Mouse (Mus musculus) ES-Bruce4 (cell line): Measurements from ENCODE around the gene Mt3. TPM values are rescaled to one million over a fixed set of nuclear protein-coding genes. Genes with fewer than 3 reads are reported as not detected.
A peak's percentile ranks its signal among the peaks of the same experiment; 100 is the strongest.

Experiments used
- H3K27ac ChIP-seq: 2 replicates; pipeline ENCODE4 v1.5.1; 2012; ENCODE audit warnings: low read length, inconsistent platforms; ENCODE audit not compliant: insufficient read depth
- H3K27me3 ChIP-seq: 2 replicates; pipeline ENCODE4 v1.6.1; 2012; ENCODE audit warnings: mild to moderate bottlenecking, low read length, inconsistent platforms; ENCODE audit not compliant: control insufficient read depth, poor library complexity, insufficient read depth, severe bottlenecking
- H3K36me3 ChIP-seq: 2 replicates; pipeline ENCODE4 v1.6.1; 2012; ENCODE audit warnings: inconsistent platforms, mild to moderate bottlenecking, low read length, moderate library complexity; ENCODE audit not compliant: control insufficient read depth, poor library complexity, insufficient read depth, severe bottlenecking
- H3K4me1 ChIP-seq: one replicate; pipeline ENCODE4 v1.8.1; 2011; ENCODE audit warnings: low read length; ENCODE audit not compliant: control insufficient read depth, insufficient read depth
- H3K4me3 ChIP-seq: 2 replicates; pipeline ENCODE4 v1.5.1; 2011; ENCODE audit warnings: low read depth, mild to moderate bottlenecking, low read length
- H3K9ac ChIP-seq: 2 replicates; pipeline ENCODE4 v1.6.1; 2012; ENCODE audit warnings: low read depth, mild to moderate bottlenecking, inconsistent platforms; ENCODE audit not compliant: poor library complexity, severe bottlenecking
- H3K9me3 ChIP-seq: replicated peaks from 2 replicates; pipeline ENCODE4 v1.6.1; 2012; ENCODE audit warnings: mild to moderate bottlenecking, low read length, inconsistent platforms; ENCODE audit not compliant: control insufficient read depth, poor library complexity, insufficient read depth, severe bottlenecking
- CTCF ChIP-seq: IDR thresholded peaks from one replicate; pipeline ENCODE4 v1.8.1; 2011; ENCODE audit warnings: low read depth, low read length
- EP300 ChIP-seq: IDR thresholded peaks from 2 replicates; pipeline ENCODE4 v1.6.1; 2011; ENCODE audit warnings: low read depth, low read length; ENCODE audit not compliant: insufficient read depth
- POLR2A ChIP-seq: IDR thresholded peaks from one replicate; pipeline ENCODE4 v1.8.1; 2011; ENCODE audit warnings: low read length; ENCODE audit not compliant: insufficient read depth
- polyA plus RNA-seq: library from polyadenylated mRNA; stranded (reverse); fragments of >200 nt; gene quantifications from 2 replicates; pipeline ENCODE4 v1.2.4, GENCODE M21; 2011; ENCODE audit warnings: low read depth; ENCODE audit not compliant: missing spikeins, insufficient read depth, insufficient read length

Gene Mt3
- polyA plus RNA-seq, 1 experiment: 3.9 TPM

DNA sequence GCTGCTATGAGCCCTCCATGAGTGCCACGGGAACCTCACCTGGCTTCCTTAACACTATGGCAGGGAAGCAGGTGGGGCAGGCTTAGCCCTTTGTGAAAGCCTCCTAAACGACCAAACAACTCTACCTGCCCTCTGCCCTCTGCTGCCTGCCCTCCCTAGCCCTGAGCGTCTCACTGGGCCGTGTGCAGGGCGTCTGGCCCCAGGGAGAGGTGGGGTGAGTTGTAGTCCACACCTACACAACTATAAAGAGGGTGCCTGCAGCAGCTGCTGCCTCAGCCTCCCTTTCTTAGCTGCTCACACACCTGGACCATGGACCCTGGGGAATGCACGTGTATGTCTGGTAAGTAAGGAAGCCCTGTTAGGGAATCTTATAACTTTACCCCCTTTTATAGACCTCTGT is 15.5 kb upstream of the Mt3 start, which contains the start of gene Mt4:
Gene Mt4, plus strand, starts transcription at position 265 of the 400 bp plus-strand sequence.
- Histone ChIP-seq H3K4me1 (peaks cover 3% of the 10 kb centered on the region), H3K9me3 (no peaks in the 10 kb centered on the region), H3K27ac (no peak within 1 kb of the TSS), H3K27me3 (no peaks in the 10 kb centered on the region), H3K36me3 (no peaks in the 10 kb centered on the region), H3K9ac (no peak within 1 kb of the TSS), H3K4me3 (no peak within 1 kb of the TSS)
- TF ChIP-seq EP300 (peak; percentile 71; the same call in 1 of the 2 replicates), CTCF (no peak)

DNA sequence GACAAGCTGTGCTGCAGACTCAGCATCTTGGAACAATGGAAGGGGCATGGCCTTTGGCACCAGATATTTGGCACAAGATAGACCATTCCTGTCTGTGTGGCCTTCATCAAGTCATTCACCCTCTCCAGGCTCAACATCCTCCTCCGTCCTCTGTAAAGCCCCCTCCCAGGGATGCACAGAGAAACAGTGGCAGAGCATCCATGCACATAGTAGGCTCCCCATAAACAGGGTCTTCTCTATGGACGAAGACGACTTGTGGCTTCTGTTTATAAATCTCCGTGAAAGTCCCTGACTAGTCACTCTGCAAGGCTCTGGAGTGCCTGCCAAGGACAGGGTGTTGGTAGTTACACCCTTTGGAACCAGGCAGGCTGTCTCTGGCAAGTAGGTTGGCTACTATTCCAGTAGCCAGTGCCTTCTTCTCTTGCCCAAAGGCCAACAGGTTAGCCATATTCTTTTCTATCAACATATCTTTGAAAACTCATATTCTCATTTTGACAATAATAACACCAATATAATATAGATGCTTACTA is 12.1 kb upstream of the Mt3 start:
- no peaks in the 10 kb centered on the region; the same call in 1 of the 2 replicates for H3K27me3 ChIP-seq
- no peak overlapping the region for H3K4me3 ChIP-seq
- no peaks in the 10 kb centered on the region for H3K9me3 ChIP-seq
- TF ChIP-seq POLR2A: no peak
- TF ChIP-seq EP300: no peak
- TF ChIP-seq CTCF: no peak
- H3K4me1 ChIP-seq: peaks cover 3% of the 10 kb centered on the region
- H3K9ac ChIP-seq: no peak overlapping the region
- H3K27ac ChIP-seq: no peak overlapping the region
- no peaks in the 10 kb centered on the region for H3K36me3 ChIP-seq

GRCm38 (mm10) chr8:94148236-94148635 is 4.2 kb upstream of the Mt3 start:
- Histone ChIP-seq H3K9me3 (no peaks in the 10 kb centered on the region), H3K36me3 (no peaks in the 10 kb centered on the region), H3K27ac (no peak overlapping the region), H3K27me3 (no peaks in the 10 kb centered on the region; the same call in 1 of the 2 replicates), H3K4me1 (peaks cover 2% of the 10 kb centered on the region), H3K4me3 (no peak overlapping the region), H3K9ac (no peak overlapping the region)
- TF ChIP-seq EP300 (no peak), CTCF (no peak)

GRCm38 (mm10) chr8:94150925-94151324 is 1.5 kb upstream of the Mt3 start:
- H3K4me3 ChIP-seq: no peak overlapping the region
- no peaks in the 10 kb centered on the region for H3K9me3 ChIP-seq
- H3K9ac ChIP-seq: no peak overlapping the region
- peaks cover 10% of the 10 kb centered on the region for H3K4me1 ChIP-seq
- TF ChIP-seq EP300 (no peak), CTCF (no peak), POLR2A (no peak)
- no peak overlapping the region for H3K27ac ChIP-seq
- H3K27me3 ChIP-seq: no peaks in the 10 kb centered on the region
- H3K36me3 ChIP-seq: no peaks in the 10 kb centered on the region

DNA sequence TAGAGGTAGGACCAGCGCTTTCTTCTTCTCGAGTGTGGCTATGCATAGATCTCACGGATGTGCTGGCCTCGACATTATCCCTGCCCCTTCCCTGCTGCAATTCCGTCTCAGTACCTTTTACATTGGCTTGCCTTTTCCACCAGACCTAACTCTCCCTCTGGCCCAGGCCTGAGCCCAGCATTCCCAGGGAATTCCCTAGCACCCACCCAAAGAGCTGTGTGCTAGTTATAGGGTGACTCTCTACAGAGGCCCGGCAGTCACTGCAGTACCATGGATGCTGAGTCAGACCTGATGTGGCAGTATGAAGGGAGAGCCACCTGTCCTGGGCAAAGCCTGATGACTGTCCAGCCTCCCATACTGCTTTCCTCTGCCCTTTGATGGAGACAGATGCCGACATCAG is 1.0 kb downstream of the Mt3 start:
- Histone ChIP-seq H3K9me3 (no peaks in the 10 kb centered on the region), H3K4me1 (peaks cover 10% of the 10 kb centered on the region), H3K36me3 (no peaks in the 10 kb centered on the region), H3K27me3 (no peaks in the 10 kb centered on the region), H3K27ac (no peak overlapping the region), H3K9ac (no peak overlapping the region), H3K4me3 (peak overlapping the region; percentile 8)
- TF ChIP-seq CTCF: no peak
- TF ChIP-seq EP300: no peak
- no peak for TF ChIP-seq POLR2A

DNA sequence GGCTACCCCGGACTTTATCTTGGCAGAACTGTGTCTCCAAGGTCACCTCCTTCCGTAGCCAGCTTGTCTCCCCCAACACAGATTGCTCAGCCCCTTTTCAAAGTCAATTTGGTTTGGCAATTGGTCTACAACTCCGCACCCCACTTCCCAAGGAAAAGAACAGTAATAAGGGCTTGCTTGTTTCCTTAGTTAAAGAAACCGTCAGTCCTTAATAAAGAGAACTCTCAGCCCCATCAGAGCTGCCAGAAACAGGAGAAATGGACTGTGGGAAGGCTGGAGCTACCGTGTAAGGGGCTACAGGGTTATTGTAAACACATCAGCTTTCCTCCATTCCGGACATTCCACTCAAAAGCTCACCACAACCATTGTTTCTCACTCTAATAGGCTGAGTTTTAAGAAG is 2.1 kb downstream of the Mt3 start:
- H3K27ac ChIP-seq: no peak overlapping the region
- no peak for TF ChIP-seq CTCF
- TF ChIP-seq EP300: no peak
- no peak for TF ChIP-seq POLR2A
- no peaks in the 10 kb centered on the region for H3K27me3 ChIP-seq

More for the DNA sequence above, 2.1 kb downstream of the Mt3 start:
- Histone ChIP-seq H3K9ac (no peak overlapping the region), H3K4me3 (no peak overlapping the region), H3K4me1 (peaks cover 10% of the 10 kb centered on the region), H3K36me3 (no peaks in the 10 kb centered on the region), H3K9me3 (no peaks in the 10 kb centered on the region)
